Comparison of ENCODE assay signal across 19 mouse cellular contexts in genomic region chr9:22087034-22087618, GRCm38 (mm10). TPM values are rescaled to one million over a fixed set of nuclear protein-coding genes. Genes with fewer than 3 reads are reported as not detected.
DNase-seq lines count a peak whose midpoint lies in the region; TF ChIP-seq lines count a peak whose summit lies in the region.
"Had no signal": no experiment of that assay in that cellular context is flagged by ENCODE, and none has a peak within 500 bp of the region (broad histone marks: within the 10 kb centered on the region; RNA-seq: fewer than 3 reads in every experiment).

No protein-coding gene starts in this region.

- no peak overlapping the region for H3K4me3 ChIP-seq in gastrocnemius, adult 2 months
- no peak overlapping the region for H3K4me3 ChIP-seq in left cerebral cortex, adult 2 months
- H3K4me3 ChIP-seq: embryonic facial prominence, embryonic 13.5 days; heart, embryonic 12.5 days; hindbrain, embryonic 13.5 days; intestine, embryonic 15.5 days had no signal

- peak; percentile 7; the same call in 1 of the 2 replicates for TF ChIP-seq CTCF in gastrocnemius, adult 2 months (IDR thresholded peaks at IDR 0.05)
- TF ChIP-seq CTCF in left cerebral cortex, adult 2 months (IDR thresholded peaks at IDR 0.05), result peak; percentile 10

- H3K27ac ChIP-seq in gastrocnemius, adult 2 months, result peak overlapping the region; percentile 5; the same call in 1 of the 2 replicates
- no peak overlapping the region for H3K27ac ChIP-seq in left cerebral cortex, adult 2 months
- H3K27ac ChIP-seq: embryonic facial prominence, embryonic 13.5 days; hindbrain, embryonic 13.5 days; hindbrain, postnatal 0 days had no signal

- intact Hi-C loops in gastrocnemius, adult 2 months (cut with DNase I), result no loop called here
- intact Hi-C loops in left cerebral cortex, adult 2 months (cut with DNase I), result no loop called here
- intact Hi-C loops in left cerebral cortex, postnatal 25 days (cut with DNase I), result no loop called here

- DNase-seq in gastrocnemius, adult 2 months, result no peak
- DNase-seq in gastrocnemius, postnatal 4 days (ENCODE audit: low spot score in 2 of 2), result no peak
- DNase-seq in left cerebral cortex, adult 2 months (ENCODE audit: extremely low spot score in 1 of 2, low spot score in 2 of 2), result no peak
- no peak for DNase-seq in left cerebral cortex, postnatal 25 days (ENCODE audit: low spot score in 2 of 2)
- DNase-seq in 416B (ENCODE audit: low read depth), result peak; percentile 75
- DNase-seq in induced T-regulatory cell, adult 2 months (ENCODE audit: low read depth), result peak; percentile 17
- no peak for DNase-seq in thymus, postnatal 36 days
- DNase-seq: adrenal gland, postnatal 14 days; cerebellum, adult 11-12 months; cerebellum, adult 9-10 months; cerebellum, postnatal 25 days; gastrocnemius, postnatal 10 days had no signal

RNA-seq across cellular contexts. Expression of gene Ecsit, which starts 1.9 kb away (rescaled TPM):
- 10 to 100 TPM; 84.5 to 96.6 TPM for total RNA-seq in gastrocnemius, adult 2 months (2021)
- 10 to 100 TPM; 33.7 to 36.0 TPM for total RNA-seq in gastrocnemius, postnatal 4 days (2021)
- 10 to 100 TPM; 43.0 to 46.8 TPM for total RNA-seq in left cerebral cortex, adult 2 months (2021)
- total RNA-seq in left cerebral cortex, postnatal 25 days (2021), result 10 to 100 TPM; 40.5 to 45.2 TPM

RNA-seq across cellular contexts. Expression of gene Cnn1, which starts 11.9 kb away (rescaled TPM):
- total RNA-seq in gastrocnemius, adult 2 months (2021), result 1 to 10 TPM; 3.0 to 3.5 TPM
- 1 to 10 TPM; 7.2 to 7.5 TPM for total RNA-seq in gastrocnemius, postnatal 4 days (2021)
- total RNA-seq in left cerebral cortex, adult 2 months (2021), result 1 to 10 TPM in 1 of 2 experiments, under 1 TPM in 1; 0.41 to 1.3 TPM
- 1 to 10 TPM in 1 of 2 experiments, under 1 TPM in 1; 0.25 to 1.0 TPM for total RNA-seq in left cerebral cortex, postnatal 25 days (2021)
- total RNA-seq: hematopoietic stem cell, adult 5-6 weeks had no signal

RNA-seq across cellular contexts. Expression of gene Zfp653, which starts 15.9 kb away (rescaled TPM):
- total RNA-seq in gastrocnemius, adult 2 months (2021), result 1 to 10 TPM; 4.3 to 4.4 TPM
- 1 to 10 TPM; 5.6 to 7.4 TPM for total RNA-seq in gastrocnemius, postnatal 4 days (2021)
- total RNA-seq in left cerebral cortex, adult 2 months (2021), result 10 to 100 TPM; 20.0 to 24.8 TPM
- total RNA-seq in left cerebral cortex, postnatal 25 days (2021), result 10 to 100 TPM; 18.0 to 19.3 TPM

RNA-seq across cellular contexts. Expression of gene Gm49318, which starts 16.1 kb away (rescaled TPM):
- total RNA-seq in gastrocnemius, adult 2 months (2021), result not detected
- total RNA-seq in gastrocnemius, postnatal 4 days (2021), result under 1 TPM in 1 of 2 experiments, not detected in 1; 0.54 TPM
- total RNA-seq in left cerebral cortex, adult 2 months (2021), result 1 to 10 TPM; 2.1 to 2.3 TPM
- total RNA-seq in left cerebral cortex, postnatal 25 days (2021), result 1 to 10 TPM in 1 of 2 experiments, under 1 TPM in 1; 0.94 to 4.1 TPM
- total RNA-seq: adrenal gland, postnatal 14 days; ES-E14; gastrocnemius, postnatal 10 days; hematopoietic stem cell, adult 5-6 weeks; hindbrain, postnatal 0 days had no signal

RNA-seq across cellular contexts. Expression of gene Elof1, which starts 29.8 kb away (rescaled TPM):
- 10 to 100 TPM; 35.0 to 39.5 TPM for total RNA-seq in gastrocnemius, adult 2 months (2021)
- total RNA-seq in gastrocnemius, postnatal 4 days (2021), result 10 to 100 TPM; 54.4 to 54.9 TPM
- 10 to 100 TPM; 63.4 to 65.3 TPM for total RNA-seq in left cerebral cortex, adult 2 months (2021)
- 10 to 100 TPM; 66.9 to 71.1 TPM for total RNA-seq in left cerebral cortex, postnatal 25 days (2021)

Comparison
In these comparisons a context has a peak if more than half of its experiments do, and no peak if none do; other contexts are left out.
1. DNase-seq: peak in 416B (single experiment) and induced T-regulatory cell, adult 2 months (single experiment); none in gastrocnemius, adult 2 months (single experiment), gastrocnemius, postnatal 4 days (0 of 2), left cerebral cortex, adult 2 months (0 of 2), left cerebral cortex, postnatal 25 days (0 of 2) and thymus, postnatal 36 days (0 of 2).